Mouse (Mus musculus): ENCODE measurements around the gene Lgals7. TPM values are rescaled to one million over a fixed set of nuclear protein-coding genes. Genes with fewer than 3 reads are reported as not detected.

Lgals7 gene
- polyA plus RNA-seq, 1 experiment from 2014 or later = 187 TPM

GRCm38 (mm10) chr7:28831411-28832125 is 32.1 kb upstream of the Lgals7 start:
- WGBS = 89% methylated on average over 17 of the region's 17 CpGs
- no peak overlapping the region for H3K9ac ChIP-seq
- H3K27ac ChIP-seq (replicated peaks) = no peak overlapping the region
- no peaks in the 10 kb centered on the region for H3K27me3 ChIP-seq
- no peak for ATAC-seq (ENCODE audit: insufficient number of reproducible peaks, low FRiP score, low TSS enrichment, low read depth)
- H3K4me2 ChIP-seq (replicated peaks) = no peak overlapping the region
- peaks cover 4% of the 10 kb centered on the region for H3K4me1 ChIP-seq
- H3K9me3 ChIP-seq (replicated peaks) = no peaks in the 10 kb centered on the region
- peaks cover 33% of the 10 kb centered on the region for H3K36me3 ChIP-seq
- no peak overlapping the region for H3K4me3 ChIP-seq (replicated peaks)

GRCm38 (mm10) chr7:28832137-28832536 is 31.5 kb upstream of the Lgals7 start:
- H3K27ac ChIP-seq (replicated peaks) = no peak overlapping the region
- no peaks in the 10 kb centered on the region for H3K9me3 ChIP-seq (replicated peaks)
- ATAC-seq (ENCODE audit: insufficient number of reproducible peaks, low FRiP score, low TSS enrichment, low read depth) = no peak
- H3K4me3 ChIP-seq (replicated peaks) = no peak overlapping the region
- 0 out of 2 replicates have a peak, but pooled peaks cover 3% of the 10 kb centered on the region for H3K4me1 ChIP-seq
- H3K27me3 ChIP-seq = no peaks in the 10 kb centered on the region
- no peak overlapping the region for H3K9ac ChIP-seq
- no peak overlapping the region for H3K4me2 ChIP-seq (replicated peaks)
- H3K36me3 ChIP-seq = peaks cover 33% of the 10 kb centered on the region
- WGBS = 77% methylated on average over 6 of the region's 6 CpGs

- Histone ChIP-seq H3K4me2 (replicated peaks) (no peak within 1 kb of the TSS), H3K9me3 (replicated peaks) (no peaks in the 10 kb centered on the region), H3K36me3 (peaks cover 30% of the 10 kb centered on the region), H3K27ac (replicated peaks) (no peak within 1 kb of the TSS), H3K27me3 (no peaks in the 10 kb centered on the region), H3K4me3 (replicated peaks) (no peak within 1 kb of the TSS), H3K4me1 (0 out of 2 replicates have a peak, but pooled peaks cover 5% of the 10 kb centered on the region), H3K9ac (no peak within 1 kb of the TSS)
- WGBS = 77% methylated on average over 6 of the region's 6 CpGs
- ATAC-seq (ENCODE audit: insufficient number of reproducible peaks, low FRiP score, low TSS enrichment, low read depth) = no peak
Observed at GRCm38 (mm10) chr7:28833723-28834347, 29.8 kb upstream of the Lgals7 start, which contains the start of gene Lgals4. Gene Lgals4, plus strand, starts transcription at chr7:28833854.

- Histone ChIP-seq H3K9me3 (replicated peaks) (no peaks in the 10 kb centered on the region), H3K36me3 (peaks cover 3% of the 10 kb centered on the region), H3K9ac (no peak overlapping the region), H3K4me3 (replicated peaks) (no peak overlapping the region), H3K27ac (replicated peaks) (no peak overlapping the region), H3K4me2 (replicated peaks) (no peak overlapping the region), H3K4me1 (0 out of 2 replicates have a peak, but pooled peaks cover 5% of the 10 kb centered on the region), H3K27me3 (no peaks in the 10 kb centered on the region)
- 80% methylated on average over 5 of the region's 5 CpGs for WGBS
- no peak for ATAC-seq (ENCODE audit: insufficient number of reproducible peaks, low FRiP score, low TSS enrichment, low read depth)
Observed at GRCm38 (mm10) chr7:28836936-28837335, 26.7 kb upstream of the Lgals7 start.

- Histone ChIP-seq H3K27me3 (no peaks in the 10 kb centered on the region), H3K4me3 (replicated peaks) (no peak overlapping the region), H3K4me1 (0 out of 2 replicates have a peak, but pooled peaks cover 5% of the 10 kb centered on the region), H3K9me3 (replicated peaks) (no peaks in the 10 kb centered on the region), H3K27ac (replicated peaks) (no peak overlapping the region; the same call in 1 of the 2 replicates), H3K9ac (no peak overlapping the region), H3K36me3 (no peaks in the 10 kb centered on the region), H3K4me2 (replicated peaks) (no peak overlapping the region)
- 70% methylated on average over 9 of the region's 9 CpGs for WGBS
- ATAC-seq (ENCODE audit: insufficient number of reproducible peaks, low FRiP score, low TSS enrichment, low read depth) = no peak
Observed at GRCm38 (mm10) chr7:28838331-28838730, 25.3 kb upstream of the Lgals7 start.

GRCm38 (mm10) chr7:28847273-28847672 is 16.4 kb upstream of the Lgals7 start:
- ATAC-seq (ENCODE audit: insufficient number of reproducible peaks, low FRiP score, low TSS enrichment, low read depth) = no peak
- peaks cover 14% of the 10 kb centered on the region for H3K4me1 ChIP-seq
- 73% methylated on average over 1 of the region's 1 CpGs for WGBS
- no peaks in the 10 kb centered on the region for H3K36me3 ChIP-seq
- H3K4me2 ChIP-seq (replicated peaks) = no peak overlapping the region
- no peaks in the 10 kb centered on the region for H3K27me3 ChIP-seq
- no peak overlapping the region for H3K27ac ChIP-seq (replicated peaks)
- H3K9ac ChIP-seq = no peak overlapping the region
- no peaks in the 10 kb centered on the region for H3K9me3 ChIP-seq (replicated peaks)
- no peak overlapping the region for H3K4me3 ChIP-seq (replicated peaks)

GRCm38 (mm10) chr7:28849700-28850236 is 13.9 kb upstream of the Lgals7 start:
- peaks cover 14% of the 10 kb centered on the region for H3K4me1 ChIP-seq
- WGBS = 29% methylated on average over 1 of the region's 1 CpGs
- no peak overlapping the region for H3K9ac ChIP-seq
- no peaks in the 10 kb centered on the region for H3K27me3 ChIP-seq
- peak; percentile 82 for ATAC-seq (ENCODE audit: insufficient number of reproducible peaks, low FRiP score, low TSS enrichment, low read depth)
- no peaks in the 10 kb centered on the region for H3K9me3 ChIP-seq (replicated peaks)
- no peaks in the 10 kb centered on the region for H3K36me3 ChIP-seq
- H3K4me2 ChIP-seq (replicated peaks) = no peak overlapping the region
- no peak overlapping the region for H3K4me3 ChIP-seq (replicated peaks)
- peak overlapping the region; percentile 80 for H3K27ac ChIP-seq (replicated peaks)

GRCm38 (mm10) chr7:28850642-28851041 is 13.0 kb upstream of the Lgals7 start:
- H3K36me3 ChIP-seq = no peaks in the 10 kb centered on the region
- H3K4me3 ChIP-seq (replicated peaks) = no peak overlapping the region
- ATAC-seq (ENCODE audit: insufficient number of reproducible peaks, low FRiP score, low TSS enrichment, low read depth) = no peak
- no peaks in the 10 kb centered on the region for H3K9me3 ChIP-seq (replicated peaks)
- peak overlapping the region; percentile 80; the same call in 1 of the 2 replicates for H3K27ac ChIP-seq (replicated peaks)
- 76% methylated on average over 4 of the region's 4 CpGs for WGBS
- no peaks in the 10 kb centered on the region for H3K27me3 ChIP-seq
- no peak overlapping the region for H3K4me2 ChIP-seq (replicated peaks)
- H3K4me1 ChIP-seq = peaks cover 14% of the 10 kb centered on the region
- H3K9ac ChIP-seq = no peak overlapping the region

GRCm38 (mm10) chr7:28859953-28860352 is 3.7 kb upstream of the Lgals7 start:
- H3K27ac ChIP-seq (replicated peaks) = no peak overlapping the region
- H3K9me3 ChIP-seq (replicated peaks) = no peaks in the 10 kb centered on the region
- H3K27me3 ChIP-seq = no peaks in the 10 kb centered on the region
- no peak overlapping the region for H3K4me2 ChIP-seq (replicated peaks)
- H3K36me3 ChIP-seq = no peaks in the 10 kb centered on the region
- H3K9ac ChIP-seq = no peak overlapping the region
- H3K4me3 ChIP-seq (replicated peaks) = no peak overlapping the region
- no peak for ATAC-seq (ENCODE audit: insufficient number of reproducible peaks, low FRiP score, low TSS enrichment, low read depth)
- peaks cover 21% of the 10 kb centered on the region for H3K4me1 ChIP-seq
- 88% methylated on average over 2 of the region's 2 CpGs for WGBS

- ATAC-seq (ENCODE audit: insufficient number of reproducible peaks, low FRiP score, low TSS enrichment, low read depth) = no peak
- no peaks in the 10 kb centered on the region for H3K9me3 ChIP-seq (replicated peaks)
- H3K4me1 ChIP-seq = peaks cover 26% of the 10 kb centered on the region
- H3K4me3 ChIP-seq (replicated peaks) = no peak overlapping the region
- H3K4me2 ChIP-seq (replicated peaks) = no peak overlapping the region
- no peak overlapping the region for H3K27ac ChIP-seq (replicated peaks)
- 90% methylated on average over 6 of the region's 6 CpGs for WGBS
- no peak overlapping the region for H3K9ac ChIP-seq
- H3K27me3 ChIP-seq = no peaks in the 10 kb centered on the region
- H3K36me3 ChIP-seq = no peaks in the 10 kb centered on the region
Observed at GRCm38 (mm10) chr7:28860898-28861297, 2.8 kb upstream of the Lgals7 start.

GRCm38 (mm10) chr7:28862817-28863499 is 695 bp upstream of the Lgals7 start:
- no peak for ATAC-seq (ENCODE audit: insufficient number of reproducible peaks, low FRiP score, low TSS enrichment, low read depth)
- no peak overlapping the region for H3K9ac ChIP-seq
- no peaks in the 10 kb centered on the region for H3K27me3 ChIP-seq
- H3K4me2 ChIP-seq (replicated peaks) = peak overlapping the region; percentile 51; the same call in 1 of the 2 replicates
- WGBS = 68% methylated on average over 15 of the region's 15 CpGs
- no peaks in the 10 kb centered on the region for H3K9me3 ChIP-seq (replicated peaks)
- H3K27ac ChIP-seq (replicated peaks) = peak overlapping the region; percentile 83
- peaks cover 42% of the 10 kb centered on the region for H3K4me1 ChIP-seq
- no peaks in the 10 kb centered on the region for H3K36me3 ChIP-seq
- H3K4me3 ChIP-seq (replicated peaks) = no peak overlapping the region

Data from embryonic facial prominence, embryonic 15.5 days (tissue).